Mouse (Mus musculus) layer of hippocampus, adult 2 months (tissue): ENCODE measurements around the gene Tdrd7. TPM values are rescaled to one million over a fixed set of nuclear protein-coding genes. Genes with fewer than 3 reads are reported as not detected.

Experiments
- DNase-seq, 2 experiments: peaks; one replicate each; pipeline ENCODE4 v3.0.0; 2022; ENCODE audit warnings: low spot score in 2 of 2
- H3K27ac ChIP-seq: fragments of 200-600 bp; 2 replicates; pipeline ENCODE4 v1.8.1; 2022
- H3K4me3 ChIP-seq: fragments of 200-600 bp; 2 replicates; pipeline ENCODE4 v1.8.1; 2022; ENCODE audit warnings: mild to moderate bottlenecking
- CTCF ChIP-seq: fragments of 200-600 bp; conservative IDR thresholded peaks from 2 replicates; pipeline ENCODE4 v1.8.1; 2022; ENCODE audit warnings: antibody characterized with exemption, mild to moderate bottlenecking, moderate library complexity
- total RNA-seq, 2 experiments: library from RNA; stranded (reverse); gene quantifications; 2 replicates each; pipeline ENCODE4 v1.2.3; 2021

Tdrd7 gene
- total RNA-seq, 2 experiments from 2014 or later, result 26.5 to 29.7 TPM

- H3K27ac ChIP-seq, result peak within 1 kb of the TSS; percentile 94
- DNase-seq, result peak; percentile 32 to 65
- TF ChIP-seq CTCF, result peak; percentile 63
- H3K4me3 ChIP-seq, result peak within 1 kb of the TSS; percentile 83
Observed at GRCm38 (mm10) chr4:46038892-46039751, 74.0 kb downstream of the Tdrd7 start, which contains the start of gene Tmod1. Gene Tmod1, plus strand, starts transcription at chr4:46038935.

- no peak for DNase-seq
- no peak for TF ChIP-seq CTCF
- Histone ChIP-seq H3K27ac (peak overlapping the region; percentile 94), H3K4me3 (peak overlapping the region; percentile 83)
Observed at GRCm38 (mm10) chr4:46039899-46040298, 74.8 kb downstream of the Tdrd7 start.

- Histone ChIP-seq H3K4me3 (peak overlapping the region; percentile 83), H3K27ac (peak overlapping the region; percentile 94)
- peak; percentile 78 for TF ChIP-seq CTCF
- DNase-seq, result no peak
Observed at GRCm38 (mm10) chr4:46040594-46041192, 75.6 kb downstream of the Tdrd7 start.

GRCm38 (mm10) chr4:46041761-46042504 lies 76.8 kb downstream of the Tdrd7 start:
- TF ChIP-seq CTCF, result no peak
- DNase-seq, result no peak
- Histone ChIP-seq H3K27ac (peak overlapping the region; percentile 94), H3K4me3 (peak overlapping the region; percentile 6; the same call in 1 of the 2 replicates)

GRCm38 (mm10) chr4:46042505-46042850 lies 77.3 kb downstream of the Tdrd7 start:
- peak overlapping the region; percentile 43; the same call in 1 of the 2 replicates for H3K27ac ChIP-seq
- DNase-seq, result no peak
- H3K4me3 ChIP-seq, result no peak overlapping the region; the same call in 1 of the 2 replicates
- no peak for TF ChIP-seq CTCF

GRCm38 (mm10) chr4:46043361-46043760 lies 78.2 kb downstream of the Tdrd7 start:
- H3K27ac ChIP-seq, result no peak overlapping the region
- H3K4me3 ChIP-seq, result no peak overlapping the region
- TF ChIP-seq CTCF, result no peak
- DNase-seq, result no peak

- no peak overlapping the region for H3K4me3 ChIP-seq
- no peak for TF ChIP-seq CTCF
- no peak overlapping the region for H3K27ac ChIP-seq
- DNase-seq, result no peak
Observed at GRCm38 (mm10) chr4:46047971-46048370, 82.8 kb downstream of the Tdrd7 start.

GRCm38 (mm10) chr4:46048418-46048817 lies 83.3 kb downstream of the Tdrd7 start:
- TF ChIP-seq CTCF, result no peak
- Histone ChIP-seq H3K27ac (no peak overlapping the region), H3K4me3 (no peak overlapping the region)
- DNase-seq, result no peak

- TF ChIP-seq CTCF, result no peak
- Histone ChIP-seq H3K4me3 (no peak overlapping the region), H3K27ac (peak overlapping the region; percentile 73)
- DNase-seq, result no peak
Observed at GRCm38 (mm10) chr4:46053323-46054107, 88.4 kb downstream of the Tdrd7 start.

GRCm38 (mm10) chr4:46056163-46056562 lies 91.0 kb downstream of the Tdrd7 start:
- DNase-seq, result no peak
- no peak for TF ChIP-seq CTCF
- peak overlapping the region; percentile 7; the same call in 1 of the 2 replicates for H3K27ac ChIP-seq
- H3K4me3 ChIP-seq, result no peak overlapping the region

GRCm38 (mm10) chr4:46061259-46061962 lies 96.3 kb downstream of the Tdrd7 start:
- Histone ChIP-seq H3K4me3 (no peak overlapping the region), H3K27ac (peak overlapping the region; percentile 86)
- TF ChIP-seq CTCF, result no peak
- peak; percentile 81 to 93 for DNase-seq

- no peak overlapping the region for H3K4me3 ChIP-seq
Observed at GRCm38 (mm10) chr4:46063841-46064240, 98.7 kb downstream of the Tdrd7 start.

More at GRCm38 (mm10) chr4:46063841-46064240, 98.7 kb downstream of the Tdrd7 start:
- TF ChIP-seq CTCF, result no peak
- H3K27ac ChIP-seq, result no peak overlapping the region
- DNase-seq, result no peak
